Mouse (Mus musculus) inflammation-experienced regulatory T-cells, adult 16 weeks (primary cell): ENCODE data around the gene Tmem95. TPM values are rescaled to one million over a fixed set of nuclear protein-coding genes. Genes with fewer than 3 reads are reported as not detected.

ENCODE experiments used
- polyA plus RNA-seq: library from polyadenylated mRNA; unstranded; fragments of 100-300 nt; shearing (Covaris generic); gene quantifications from one replicate; pipeline ENCODE4 v1.2.1, GENCODE M21; 2017

Gene Tmem95
- polyA plus RNA-seq = not detected

DNA sequence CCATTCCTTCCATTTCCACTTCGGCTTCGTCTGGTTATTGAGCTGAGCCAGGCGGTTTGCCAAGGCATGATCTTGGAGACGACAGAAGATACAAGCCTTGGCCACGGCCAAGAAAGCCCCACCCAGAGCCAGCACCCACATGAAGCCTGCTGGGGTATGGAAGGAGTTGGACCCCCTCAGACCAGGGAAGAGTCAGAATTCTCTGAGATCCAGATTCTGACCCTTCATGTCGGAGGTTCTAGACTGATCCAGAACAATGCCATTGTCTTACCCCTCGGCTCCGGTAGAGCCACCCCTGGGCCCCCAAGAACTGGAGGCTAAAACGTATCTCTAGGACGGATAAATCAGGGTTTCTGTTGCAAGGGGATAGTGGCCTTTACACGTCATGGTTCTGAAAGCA lies at the start of gene Tmem95:
Gene Tmem95, minus strand, starts transcription at position 141 of the 400 bp plus-strand sequence.

GRCm38 (mm10) chr11:69921114-69922011 lies 43.5 kb upstream of the Tmem95 start, which contains the start of gene Eif5a:
Gene Eif5a (minus strand): TSS chr11:69921958.

DNA sequence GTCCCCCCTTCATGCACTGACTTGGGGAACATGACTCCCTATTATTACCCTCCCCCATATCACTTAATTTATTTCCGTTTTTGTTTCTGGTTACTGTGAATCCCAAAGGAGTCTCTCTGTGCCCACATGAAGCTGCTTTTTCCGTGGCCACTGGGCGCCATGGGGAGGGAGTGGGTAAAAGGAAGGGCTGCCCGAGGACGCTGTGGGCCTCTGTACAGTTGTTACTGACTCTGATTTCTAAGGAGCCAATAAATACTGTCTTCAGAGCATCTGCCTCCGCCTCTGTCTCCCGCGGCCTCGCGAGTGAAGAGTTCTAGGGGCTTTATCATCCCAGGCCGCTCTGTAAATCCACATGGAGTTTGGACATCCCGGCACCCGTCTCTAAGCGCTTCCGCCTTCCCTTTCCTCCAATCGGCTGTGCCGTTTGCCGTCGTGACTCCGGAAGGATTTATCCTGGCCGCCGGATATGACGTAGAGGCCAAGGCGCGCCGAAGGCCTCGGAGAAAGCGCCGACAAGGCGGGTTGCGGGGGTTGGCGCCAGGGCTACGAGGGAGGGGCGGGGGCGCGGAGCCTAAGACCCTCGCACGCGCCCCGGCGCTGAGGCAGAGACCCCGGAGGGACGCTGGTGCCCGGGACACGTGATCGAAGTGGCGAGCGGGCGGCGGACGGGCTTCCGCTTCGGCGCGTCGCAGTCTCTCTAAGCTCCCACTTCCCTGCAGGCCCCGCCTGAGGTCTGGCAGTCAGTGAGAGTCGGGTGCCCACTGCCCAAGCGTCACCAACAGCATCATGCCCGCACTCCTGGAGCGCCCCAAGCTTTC lies 35.9 kb upstream of the Tmem95 start, which contains the start of gene Gps2:
Gene Gps2, plus strand, starts transcription at position 335 of the 818 bp plus-strand sequence.

GRCm38 (mm10) chr11:69900471-69901405 lies 22.9 kb upstream of the Tmem95 start, which contains the start of the genes 2810408A11Rik and Neurl4:
Gene 2810408A11Rik (minus strand): TSS chr11:69900987.
Gene Neurl4 (plus strand): TSS chr11:69901072.

DNA sequence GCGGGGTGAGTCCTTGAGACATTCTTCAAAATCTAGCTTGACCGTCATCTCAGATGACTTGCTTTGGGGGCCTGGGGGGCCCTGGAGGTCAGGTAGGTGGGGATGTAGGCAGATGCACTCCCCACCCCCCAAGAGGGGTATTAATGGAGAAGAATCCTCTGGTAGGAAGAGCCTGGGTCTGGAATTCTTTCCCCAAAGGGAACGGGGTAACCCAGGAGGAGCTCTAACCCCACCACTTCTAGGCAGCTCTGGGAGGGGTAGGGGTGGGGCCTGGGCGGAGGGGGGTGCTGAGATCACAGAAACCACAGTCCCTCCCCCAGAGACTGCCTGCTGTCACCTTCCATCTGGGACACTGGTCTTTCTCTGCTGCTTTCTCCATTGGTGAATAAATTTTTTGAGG lies 17.5 kb upstream of the Tmem95 start, which contains the start of gene Acap1:
Gene Acap1, minus strand, starts transcription at position 249 of the 400 bp plus-strand sequence.

DNA sequence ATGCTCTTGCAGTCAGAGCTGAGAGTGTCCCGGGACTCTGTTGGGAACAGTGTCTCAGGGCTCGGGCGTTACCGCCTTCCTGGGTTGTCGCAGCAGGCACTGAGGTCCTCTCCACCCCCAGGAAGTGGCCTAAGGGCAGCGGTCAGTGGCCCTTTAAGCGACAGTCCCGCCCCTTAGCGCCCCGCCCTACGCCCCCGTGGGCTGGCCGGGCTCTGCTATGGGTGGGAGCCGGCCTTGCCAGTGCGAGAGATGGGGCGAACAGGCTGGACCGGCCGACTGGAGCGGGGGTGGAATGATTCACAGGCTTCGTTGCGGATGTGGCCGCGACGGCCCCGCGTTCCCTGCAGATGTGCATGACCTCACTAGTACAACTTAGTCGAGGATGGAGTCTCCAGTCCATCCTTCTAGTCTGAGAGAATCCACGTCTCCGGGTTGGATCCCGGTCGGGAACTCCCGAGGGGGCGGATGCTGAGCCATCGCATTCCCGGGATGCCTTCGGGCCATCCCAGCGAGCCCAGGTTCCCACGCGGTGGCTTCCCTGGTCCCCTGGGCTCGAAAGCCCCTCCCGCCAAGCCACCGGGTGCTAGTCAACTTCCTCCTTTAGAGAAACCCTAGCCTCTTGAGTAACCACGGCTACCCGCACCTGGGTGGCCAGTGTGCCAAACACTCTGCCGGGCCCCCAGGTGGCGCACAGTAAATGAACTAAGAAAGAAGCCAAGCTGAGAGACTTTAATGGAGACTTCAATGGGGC lies 3.2 kb upstream of the Tmem95 start, which contains the start of gene Kctd11:
Gene Kctd11, minus strand, starts transcription at position 554 of the 751 bp plus-strand sequence.

DNA sequence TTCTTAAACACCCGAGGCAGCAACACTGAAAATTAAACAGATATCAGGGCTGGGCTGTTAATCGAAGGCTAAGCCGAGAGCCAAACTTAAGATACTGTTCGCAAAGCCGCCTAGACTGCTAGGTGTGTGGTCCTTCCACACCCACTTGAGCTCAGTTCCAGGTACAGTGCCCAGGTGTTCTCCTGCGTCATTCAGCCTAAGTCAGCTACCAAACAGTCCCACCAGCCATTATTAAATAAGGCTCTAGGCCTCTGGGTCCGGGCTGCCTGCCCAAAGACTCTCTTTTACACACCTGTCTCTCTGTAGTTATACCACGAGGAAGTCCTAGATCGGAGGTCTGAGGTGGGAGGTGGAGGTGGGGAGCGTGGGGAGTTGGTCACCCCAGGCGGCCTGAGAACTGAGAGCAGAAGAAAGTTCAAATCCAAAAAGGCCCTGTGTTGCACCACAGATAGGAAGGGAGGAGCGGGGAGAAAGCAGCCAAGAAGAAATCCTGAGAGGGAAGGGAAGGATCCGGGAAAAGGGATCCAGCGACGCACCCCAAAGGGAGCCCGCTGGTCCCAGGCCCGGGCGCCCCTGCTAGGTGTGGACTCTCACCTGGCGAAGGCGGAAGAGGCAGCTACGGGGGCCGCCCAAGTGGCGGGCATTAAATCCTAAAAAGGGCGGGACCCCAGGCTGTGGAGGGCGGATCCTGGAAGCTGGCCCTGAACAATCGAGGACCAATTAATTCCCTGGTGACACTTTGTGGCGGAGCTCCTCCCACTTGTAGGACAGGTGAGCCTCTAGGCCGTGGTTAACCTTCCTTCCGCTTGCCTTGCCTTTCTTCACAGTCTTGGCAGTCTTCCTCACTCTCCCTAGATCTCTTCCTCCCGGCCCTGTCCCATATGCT lies 19.5 kb downstream of the Tmem95 start, which contains the start of gene Tnk1:
Gene Tnk1, minus strand, starts transcription at position 618 of the 886 bp plus-strand sequence.

DNA sequence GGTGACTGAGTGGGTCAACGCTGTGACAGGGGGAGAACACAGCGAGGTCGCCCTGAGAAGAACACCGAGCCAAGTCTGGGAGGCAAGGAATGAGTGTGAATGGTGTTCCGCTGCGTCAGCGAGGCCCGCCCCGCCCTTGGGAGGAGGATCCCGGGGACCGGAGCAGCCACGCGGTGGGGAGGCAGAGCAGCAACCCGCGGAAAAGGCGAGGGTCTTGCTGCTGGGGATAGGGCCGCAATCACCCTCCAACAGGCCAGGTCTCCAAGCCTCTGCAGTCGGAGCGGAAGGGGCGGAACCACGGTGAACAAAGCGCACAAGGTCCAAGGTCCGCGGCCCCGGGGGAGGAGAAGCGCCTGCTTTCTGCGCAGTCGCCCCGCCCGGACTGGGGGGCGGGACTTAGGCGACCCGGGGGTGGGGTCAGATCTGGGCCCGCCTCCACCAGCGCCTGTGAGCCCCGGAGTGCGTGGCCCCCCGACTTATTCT lies 31.6 kb downstream of the Tmem95 start, which contains the start of gene Plscr3:
Gene Plscr3, plus strand, starts transcription at position 179 of the 483 bp plus-strand sequence.

GRCm38 (mm10) chr11:69837952-69838713 lies 39.7 kb downstream of the Tmem95 start, which contains the start of gene Tmem256:
Gene Tmem256 (plus strand): TSS chr11:69838514.

GRCm38 (mm10) chr11:69837604-69837951 lies 40.2 kb downstream of the Tmem95 start, which contains the start of gene Nlgn2:
Gene Nlgn2 (minus strand): TSS chr11:69837784.

Other genes with a start within 250 kb of the Tmem95 start
- gene Fxr2, start 245.0 kb downstream of the Tmem95 start, polyA plus RNA-seq = 11.9 TPM
- not detected for gene Sox15, start 222.7 kb downstream of the Tmem95 start, polyA plus RNA-seq
- gene Mpdu1, start 215.4 kb downstream of the Tmem95 start, polyA plus RNA-seq = 56.1 TPM
- gene Cd68, start 211.9 kb downstream of the Tmem95 start, polyA plus RNA-seq = 10.3 TPM
- 508 TPM for gene Eif4a1, start 205.6 kb downstream of the Tmem95 start, polyA plus RNA-seq
- 39.6 TPM for gene Senp3, start 195.9 kb downstream of the Tmem95 start, polyA plus RNA-seq
- 0.29 TPM for gene Tnfsf13, start 192.2 kb downstream of the Tmem95 start, polyA plus RNA-seq
- gene Tnfsf12, start 182.2 kb downstream of the Tmem95 start, polyA plus RNA-seq = not detected
- gene Tnfsfm13, start 181.9 kb downstream of the Tmem95 start, polyA plus RNA-seq = not detected
- 58.0 TPM for gene Polr2a, start 119.4 kb downstream of the Tmem95 start, polyA plus RNA-seq
- not detected for gene Slc35g3, start 116.0 kb downstream of the Tmem95 start, polyA plus RNA-seq
- 5.8 TPM for gene Zbtb4, start 112.1 kb downstream of the Tmem95 start, polyA plus RNA-seq
- 6.2 TPM for gene Chrnb1, start 82.1 kb downstream of the Tmem95 start, polyA plus RNA-seq
- not detected for gene Fgf11, start 76.2 kb downstream of the Tmem95 start, polyA plus RNA-seq
- gene Tmem102, start 72.4 kb downstream of the Tmem95 start, polyA plus RNA-seq = not detected
- not detected for gene Gm39566, start 62.7 kb downstream of the Tmem95 start, polyA plus RNA-seq
- gene Spem2, start 59.6 kb downstream of the Tmem95 start, polyA plus RNA-seq = not detected
- not detected for gene Spem1, start 55.8 kb downstream of the Tmem95 start, polyA plus RNA-seq
- 0.61 TPM for gene Nlgn2, start 40.2 kb downstream of the Tmem95 start, polyA plus RNA-seq
- 113 TPM for gene Tmem256, start 39.5 kb downstream of the Tmem95 start, polyA plus RNA-seq
- gene Plscr3, start 31.6 kb downstream of the Tmem95 start, polyA plus RNA-seq = 27.8 TPM
- gene Tnk1, start 19.3 kb downstream of the Tmem95 start, polyA plus RNA-seq = not detected
- 2.3 TPM for gene Kctd11, start 3.4 kb upstream of the Tmem95 start, polyA plus RNA-seq
- 663 TPM for gene Acap1, start 17.5 kb upstream of the Tmem95 start, polyA plus RNA-seq
- 3.0 TPM for gene 2810408A11Rik, start 23.0 kb upstream of the Tmem95 start, polyA plus RNA-seq
- gene Neurl4, start 23.1 kb upstream of the Tmem95 start, polyA plus RNA-seq = 5.7 TPM
- 163 TPM for gene Gps2, start 35.9 kb upstream of the Tmem95 start, polyA plus RNA-seq
- 1,233 TPM for gene Eif5a, start 43.9 kb upstream of the Tmem95 start, polyA plus RNA-seq
- not detected for gene Ybx2, start 57.8 kb upstream of the Tmem95 start, polyA plus RNA-seq
- gene Slc2a4, start 70.2 kb upstream of the Tmem95 start, polyA plus RNA-seq = not detected
- not detected for gene Cldn7, start 86.8 kb upstream of the Tmem95 start, polyA plus RNA-seq
- 36.6 TPM for gene Ctdnep1, start 103.1 kb upstream of the Tmem95 start, polyA plus RNA-seq
- 70.7 TPM for gene Elp5, start 104.5 kb upstream of the Tmem95 start, polyA plus RNA-seq
- gene Gabarap, start 113.1 kb upstream of the Tmem95 start, polyA plus RNA-seq = 438 TPM
- 117 TPM for gene Phf23, start 117.8 kb upstream of the Tmem95 start, polyA plus RNA-seq
- 25.7 TPM for gene Dvl2, start 122.6 kb upstream of the Tmem95 start, polyA plus RNA-seq
- 152 TPM for gene Acadvl, start 137.4 kb upstream of the Tmem95 start, polyA plus RNA-seq
- 11.7 TPM for gene Dlg4, start 138.9 kb upstream of the Tmem95 start, polyA plus RNA-seq
- gene Asgr1, start 176.1 kb upstream of the Tmem95 start, polyA plus RNA-seq = not detected
- not detected for gene Asgr2, start 214.6 kb upstream of the Tmem95 start, polyA plus RNA-seq